Mouse (Mus musculus) MEL (cell line): Measurements from ENCODE around the gene Wdr89. TPM values are rescaled to one million over a fixed set of nuclear protein-coding genes. Genes with fewer than 3 reads are reported as not detected.

ENCODE experiments used
- DNase-seq: peaks from one replicate; pipeline ENCODE4 v3.0.0; 2011; ENCODE audit warnings: low read depth, low spot score
- H3K27ac ChIP-seq: 2 replicates; pipeline ENCODE4 v1.5.1; 2012; ENCODE audit warnings: low read depth, mild to moderate bottlenecking, control low read depth, low read length, moderate library complexity; ENCODE audit not compliant: control insufficient read depth
- H3K27me3 ChIP-seq, 2 experiments: fragments of 150-350 bp in 1 of 2; sonication (generic) in 1 of 2; 2 replicates each; pipeline ENCODE4 v1.6.1; 2012; ENCODE audit warnings: low read length in 2 of 2, mild to moderate bottlenecking in 2 of 2, improper control_type of control experiment in 1 of 2, moderate library complexity in 1 of 2; ENCODE audit not compliant: insufficient read depth in 2 of 2, control insufficient read depth in 1 of 2
- H3K36me3 ChIP-seq, 2 experiments: 2 replicates each; pipeline ENCODE4 v1.6.1; 2012 to 2014; ENCODE audit warnings: low read length in 2 of 2, improper control_type of control experiment in 1 of 2, inconsistent platforms in 1 of 2, mild to moderate bottlenecking in 1 of 2; ENCODE audit not compliant: insufficient read depth in 2 of 2, control insufficient read depth in 1 of 2
- H3K4me1 ChIP-seq, 2 experiments: fragments of 150-350 bp in 1 of 2; sonication (generic) in 1 of 2; 2 replicates each; pipeline ENCODE4 v1.6.1; 2012; ENCODE audit warnings: low read length in 2 of 2, improper control_type of control experiment in 1 of 2, mild to moderate bottlenecking in 1 of 2; ENCODE audit not compliant: insufficient read depth in 2 of 2, control insufficient read depth in 1 of 2
- H3K4me3 ChIP-seq, 2 experiments: fragments of 150-350 bp in 1 of 2; sonication (generic) in 1 of 2; 2 replicates each; pipeline ENCODE4 v1.5.1; 2012; ENCODE audit warnings: low read depth in 2 of 2, low read length in 2 of 2, mild to moderate bottlenecking in 2 of 2, moderate library complexity in 2 of 2, control low read depth in 1 of 2, improper control_type of control experiment in 1 of 2; ENCODE audit not compliant: control insufficient read depth in 1 of 2, insufficient read depth in 1 of 2
- H3K79me2 ChIP-seq: 2 replicates; pipeline ENCODE4 v1.6.1; 2012; ENCODE audit warnings: mild to moderate bottlenecking, low read length, moderate library complexity; ENCODE audit not compliant: control insufficient read depth, poor library complexity, insufficient read depth
- H3K9ac ChIP-seq: 2 replicates; pipeline ENCODE4 v1.6.1; 2012; ENCODE audit warnings: low read depth, mild to moderate bottlenecking, control low read depth, low read length, moderate library complexity; ENCODE audit not compliant: control insufficient read depth, poor library complexity, severe bottlenecking
- H3K9me3 ChIP-seq: fragments of 150-350 bp; sonication (generic); replicated peaks from 2 replicates; pipeline ENCODE4 v1.6.1; 2012; ENCODE audit warnings: mild to moderate bottlenecking, low read length, improper control_type of control experiment, moderate library complexity; ENCODE audit not compliant: insufficient read depth
- BHLHE40 ChIP-seq: IDR thresholded peaks from 2 replicates; pipeline ENCODE4 v1.6.1; 2012; ENCODE audit warnings: low read depth, mild to moderate bottlenecking, inconsistent platforms, low read length, improper control_type of control experiment, borderline replicate concordance
- CHD1 ChIP-seq: IDR thresholded peaks from 2 replicates; pipeline ENCODE4 v1.6.1; 2012; ENCODE audit warnings: low read depth, mild to moderate bottlenecking, inconsistent platforms, low read length, improper control_type of control experiment
- CTCF ChIP-seq, 3 experiments: IDR thresholded peaks in 2 of 3; conservative IDR thresholded peaks in 1 of 3; 2 replicates each; pipeline ENCODE4 v1.5.1; 2011 to 2012; ENCODE audit warnings: low read length in 3 of 3, low read depth in 2 of 3, mild to moderate bottlenecking in 2 of 3, improper control_type of control experiment in 1 of 3, inconsistent platforms in 1 of 3, mixed read lengths in 1 of 3, moderate library complexity in 1 of 3; ENCODE audit not compliant: control insufficient read depth in 1 of 3, insufficient read depth in 1 of 3, poor library complexity in 1 of 3, severe bottlenecking in 1 of 3
- MAFK ChIP-seq: IDR thresholded peaks from 2 replicates; pipeline ENCODE4 v1.6.1; 2011; ENCODE audit warnings: low read depth, mild to moderate bottlenecking, low read length, improper control_type of control experiment, borderline replicate concordance
- MAX ChIP-seq: IDR thresholded peaks from 2 replicates; pipeline ENCODE4 v1.6.1; 2011; ENCODE audit warnings: low read length, improper control_type of control experiment
- MYB ChIP-seq: IDR thresholded peaks from 2 replicates; pipeline ENCODE4 v1.6.1; 2011; ENCODE audit warnings: mild to moderate bottlenecking, low read depth, low read length, improper control_type of control experiment
- NELFE ChIP-seq: IDR thresholded peaks from 2 replicates; pipeline ENCODE4 v1.6.1; 2011; ENCODE audit warnings: low read depth, low read length, improper control_type of control experiment
- NRF1 ChIP-seq: IDR thresholded peaks from 2 replicates; pipeline ENCODE4 v1.6.1; 2014; ENCODE audit warnings: low read depth, mild to moderate bottlenecking, inconsistent platforms, low read length, improper control_type of control experiment, moderate library complexity; ENCODE audit not compliant: poor library complexity, insufficient read depth, severe bottlenecking
- POLR2A ChIP-seq, 2 experiments: IDR thresholded peaks; 2 replicates each; pipeline ENCODE4 v1.6.1; 2011 to 2012; ENCODE audit warnings: low read length in 2 of 2, mild to moderate bottlenecking in 2 of 2, control low read depth in 1 of 2, improper control_type of control experiment in 1 of 2, low read depth in 1 of 2, moderate library complexity in 1 of 2; ENCODE audit not compliant: control insufficient read depth in 1 of 2, insufficient read depth in 1 of 2, poor library complexity in 1 of 2
- SIN3A ChIP-seq: IDR thresholded peaks from 2 replicates; pipeline ENCODE4 v1.6.1; 2012; ENCODE audit warnings: low read length, improper control_type of control experiment, inconsistent platforms
- TAL1 ChIP-seq: IDR thresholded peaks from 2 replicates; pipeline ENCODE4 v1.6.1; 2012; ENCODE audit warnings: mild to moderate bottlenecking, inconsistent platforms, low read length, moderate library complexity, mixed read lengths
- UBTF ChIP-seq: IDR thresholded peaks from 2 replicates; pipeline ENCODE4 v1.6.1; 2012; ENCODE audit warnings: low read depth, mild to moderate bottlenecking, inconsistent platforms, low read length, improper control_type of control experiment, moderate library complexity, borderline replicate concordance; ENCODE audit not compliant: insufficient read depth
- USF2 ChIP-seq, 2 experiments: IDR thresholded peaks; 2 replicates each; pipeline ENCODE4 v1.6.1; 2011 to 2012; ENCODE audit warnings: improper control_type of control experiment in 2 of 2, low read length in 2 of 2, borderline replicate concordance in 1 of 2, inconsistent platforms in 1 of 2, low read depth in 1 of 2, mild to moderate bottlenecking in 1 of 2; ENCODE audit not compliant: insufficient read depth in 1 of 2
- polyA plus RNA-seq, 2 experiments: library from polyadenylated mRNA; stranded (reverse) in 1 of 2; unstranded in 1 of 2; fragments of >175 nt in 1 of 2; fragments of >200 nt in 1 of 2; gene quantifications; 2 replicates each; pipeline versions ENCODE4 v1.2.1 to v1.2.4; 2012; ENCODE audit warnings: low replicate concordance in 2 of 2, low read depth in 1 of 2; ENCODE audit not compliant: insufficient read length in 2 of 2, insufficient read depth in 1 of 2, missing spikeins in 1 of 2
- total RNA-seq: library from RNA; depleted of rRNA; stranded (reverse); fragments of 300-350 nt; gene quantifications from 2 replicates; pipeline ENCODE4 v1.2.3, GENCODE M21; 2012; rRNA removed

Wdr89 gene
- total and polyA plus RNA-seq, 3 experiments: 10.2 to 57.8 (median 31.2) TPM

- H3K27me3 ChIP-seq: no peaks in the 10 kb centered on the region
- H3K9me3 ChIP-seq: no peaks in the 10 kb centered on the region
- no peak overlapping the region for H3K4me3 ChIP-seq
- peak in 1 of 3 experiments; percentile 14; a peak in 2 of 6 replicates for TF ChIP-seq CTCF (IDR thresholded peaks at IDR 0.05 in 2 of 3, conservative IDR thresholded peaks at IDR 0.05 in 1 of 3; ENCODE audit: control insufficient read depth in 1 of 3, insufficient read depth in 1 of 3, low read depth in 2 of 3, low read length in 3 of 3, poor library complexity in 1 of 3, severe bottlenecking in 1 of 3)
- TF ChIP-seq TAL1: no peak
- peak; percentile 27 for DNase-seq
- H3K4me1 ChIP-seq: no peaks in the 10 kb centered on the region
- no peak overlapping the region for H3K9ac ChIP-seq
- peaks cover 0 to 45% of the 10 kb centered on the region in 2 experiments; a peak in 2 of 4 replicates for H3K36me3 ChIP-seq
- peaks cover 23% of the 10 kb centered on the region for H3K79me2 ChIP-seq
- no peak overlapping the region for H3K27ac ChIP-seq
Observed at GRCm38 (mm10) chr12:75587501-75587900, 81.8 kb downstream of the Wdr89 start.

GRCm38 (mm10) chr12:75583776-75584175, 85.6 kb downstream of the Wdr89 start:
- DNase-seq: no peak
- Histone ChIP-seq H3K4me1 (no peaks in the 10 kb centered on the region), H3K9ac (no peak overlapping the region), H3K4me3 (no peak overlapping the region), H3K36me3 (peaks cover 0 to 28% of the 10 kb centered on the region in 2 experiments; a peak in 2 of 4 replicates), H3K79me2 (peaks cover 25% of the 10 kb centered on the region), H3K27me3 (no peaks in the 10 kb centered on the region), H3K9me3 (no peaks in the 10 kb centered on the region), H3K27ac (no peak overlapping the region)
- TF ChIP-seq POLR2A (IDR thresholded peaks at IDR 0.05; ENCODE audit: control insufficient read depth in 1 of 2, insufficient read depth in 1 of 2, low read depth in 1 of 2, low read length in 2 of 2, poor library complexity in 1 of 2) (no peak), MAFK (no peak), NELFE (no peak), CHD1 (no peak), BHLHE40 (no peak), UBTF (no peak), SIN3A (no peak), MAX (no peak), USF2 (IDR thresholded peaks at IDR 0.05; ENCODE audit: borderline replicate concordance in 1 of 2, insufficient read depth in 1 of 2, low read depth in 1 of 2, low read length in 2 of 2) (no peak), MYB (no peak), NRF1 (no peak)

Other genes starting within 250 kb of the Wdr89 start
- 9.0 and 10.8 TPM in 2 replicates for gene Ppp2r5e, start 73.3 kb downstream of the Wdr89 start, total RNA-seq
- 100 to 1,000 TPM in 1 of 2 experiments, 10 to 100 TPM in 1; 21.3 to 200 TPM for gene Ppp2r5e, start 73.3 kb downstream of the Wdr89 start, polyA plus RNA-seq
- gene Sgpp1, start 66.2 kb upstream of the Wdr89 start, total RNA-seq: 22.7 and 25.7 TPM in 2 replicates
- 10 to 100 TPM in 1 of 2 experiments, not detected in 1; 28.8 TPM for gene Sgpp1, start 66.2 kb upstream of the Wdr89 start, polyA plus RNA-seq
- gene Syne2, start 148.6 kb upstream of the Wdr89 start, total RNA-seq: 0.10 and 0.15 TPM in 2 replicates
- gene Syne2, start 148.6 kb upstream of the Wdr89 start, polyA plus RNA-seq: under 1 TPM in 1 of 2 experiments, not detected in 1; 0.06 TPM